Mouse (Mus musculus) heart, embryonic 15.5 days (tissue): Measurements from ENCODE around the gene Mup10. TPM values are rescaled to one million over a fixed set of nuclear protein-coding genes. Genes with fewer than 3 reads are reported as not detected.
"Not testable (repeated sequence)": the region's sequence is repeated elsewhere in the genome, so short reads cannot be mapped to it uniquely, and the experiment has no call there.

Experiments used
- ATAC-seq: fragments of 200-750 bp; cut with Nextera tagmentation; replicated peaks from 2 replicates; pipeline ENCODE4 v1.8.0; 2017; ENCODE audit warnings: low read depth, moderate TSS enrichment; ENCODE audit not compliant: insufficient number of reproducible peaks, insufficient read depth, low FRiP score
- H3K27ac ChIP-seq: fragments of 300-500 bp; sonication (generic); 2 replicates; pipeline ENCODE4 v1.5.1; 2015; ENCODE audit warnings: mild to moderate bottlenecking, inconsistent platforms
- H3K27me3 ChIP-seq: fragments of 300-500 bp; sonication (generic); 2 replicates; pipeline ENCODE4 v1.6.1; 2015; ENCODE audit warnings: inconsistent platforms
- H3K36me3 ChIP-seq: fragments of 300-500 bp; sonication (generic); 2 replicates; pipeline ENCODE4 v1.6.1; 2015; ENCODE audit warnings: mild to moderate bottlenecking, inconsistent platforms
- H3K4me1 ChIP-seq: fragments of 300-500 bp; sonication (generic); replicated peaks from 2 replicates; pipeline ENCODE4 v1.6.1; 2015; ENCODE audit warnings: inconsistent platforms
- H3K4me2 ChIP-seq: fragments of 300-500 bp; sonication (generic); 2 replicates; pipeline ENCODE4 v1.6.1; 2015; ENCODE audit warnings: inconsistent platforms, mild to moderate bottlenecking, moderate library complexity
- H3K4me3 ChIP-seq: fragments of 300-500 bp; sonication (generic); 2 replicates; pipeline ENCODE4 v1.5.1; 2015; ENCODE audit warnings: mild to moderate bottlenecking, inconsistent platforms
- H3K9ac ChIP-seq: fragments of 300-500 bp; sonication (generic); 2 replicates; pipeline ENCODE4 v1.6.1; 2015; ENCODE audit warnings: mild to moderate bottlenecking, inconsistent platforms
- H3K9me3 ChIP-seq: fragments of 300-500 bp; sonication (generic); replicated peaks from 2 replicates; pipeline ENCODE4 v1.6.1; 2016; ENCODE audit warnings: inconsistent platforms
- WGBS: fragments of 180-500 bp; shearing (Covaris S2); methylation state at CpG from one replicate; pipeline ENCODE4 v1.1.7; 2015; ENCODE audit warnings: mixed read lengths; 5-methylcytosine and 5-hydroxymethylcytosine counted together
- polyA plus RNA-seq: library from polyadenylated mRNA; unstranded; fragments of >200 nt; fragmentation: Nextera tagmentation; extraction: Ambion mirVana; gene quantifications from 2 replicates; pipeline ENCODE4 v1.2.1, GENCODE M21; 2015

The Mup10 gene
- not detected in 2 replicates for polyA plus RNA-seq

DNA sequence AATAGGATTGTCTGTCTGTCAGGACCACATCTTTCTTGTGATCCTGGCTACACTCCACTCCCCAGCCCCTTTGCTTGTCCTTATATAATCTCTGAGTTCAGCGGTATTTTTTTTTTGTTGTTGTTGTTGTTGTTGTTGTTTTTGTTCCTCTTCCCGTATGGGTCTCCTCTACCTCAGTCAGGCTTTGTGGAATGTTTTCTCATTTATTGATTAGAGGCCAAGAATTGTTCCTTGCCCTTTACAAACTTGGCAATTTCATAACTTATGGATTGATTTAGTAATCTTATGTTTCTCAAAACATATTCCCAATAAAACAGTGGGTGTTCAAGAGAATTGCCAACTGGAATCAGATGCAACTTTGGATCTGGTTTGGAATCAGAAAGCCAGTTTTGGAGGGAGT lies at the start of gene Mup10:
Gene Mup10, minus strand, starts transcription at position 101 of the 400 bp plus-strand sequence.
- H3K9ac ChIP-seq, H3K36me3 ChIP-seq, H3K27ac ChIP-seq, H3K4me1 ChIP-seq, H3K9me3 ChIP-seq, H3K4me2 ChIP-seq, ATAC-seq, H3K27me3 ChIP-seq, H3K4me3 ChIP-seq: not testable (repeated sequence)
- WGBS = 75% methylated on average over 2 of the region's 2 CpGs

Other genes with a start within 250 kb of the Mup10 start
- gene Mup9, start 160.2 kb downstream of the Mup10 start, polyA plus RNA-seq = not detected in 2 replicates
- not detected in 2 replicates for gene Mup1, start 80.2 kb downstream of the Mup10 start, polyA plus RNA-seq
- gene Mup11, start 80.2 kb upstream of the Mup10 start, polyA plus RNA-seq = not detected in 2 replicates
- gene Mup12, start 159.1 kb upstream of the Mup10 start, polyA plus RNA-seq = not detected in 2 replicates
- gene Mup22, start 239.3 kb upstream of the Mup10 start, polyA plus RNA-seq = not detected in 2 replicates